Mouse (Mus musculus): Measurements from ENCODE around the gene En1. TPM values are rescaled to one million over a fixed set of nuclear protein-coding genes. Genes with fewer than 3 reads are reported as not detected.

En1 gene
- polyA plus RNA-seq (2014; fragmentation: Illumina TruSeq; extraction: RNeasy Lipid Tissue Mini Kit (QIAGEN cat#74804); ENCODE audit: low replicate concordance) = not detected

GRCm38 (mm10) chr1:120602031-120602730, at the start of gene En1:
TSS of gene En1 (plus strand) at chr1:120602418.

Other genes with a start within 250 kb of the En1 start
- not detected for gene Marco, start 97.4 kb upstream of the En1 start, polyA plus RNA-seq (2014; fragmentation: Illumina TruSeq; extraction: RNeasy Lipid Tissue Mini Kit (QIAGEN cat#74804); ENCODE audit: low replicate concordance)